Mouse (Mus musculus) left cerebral cortex, postnatal 14 days (tissue): Measurements from ENCODE around the gene Anapc16. TPM values are rescaled to one million over a fixed set of nuclear protein-coding genes. Genes with fewer than 3 reads are reported as not detected.
A peak's percentile ranks its signal among the peaks of the same experiment; 100 is the strongest.
"Not testable (repeated sequence)": the region's sequence is repeated elsewhere in the genome, so short reads cannot be mapped to it uniquely, and the experiment has no call there.

Experiments
- DNase-seq, 2 experiments: peaks; one replicate each; pipeline ENCODE4 v3.0.0; 2021 to 2022; ENCODE audit warnings: low spot score in 2 of 2, mixed read lengths in 1 of 2
- intact Hi-C: fragments of 180-260 bp; cut with DNase I; formaldehyde crosslinking; loops from one replicate; pipeline ENCODE4 v1.15.1; 2025
- total RNA-seq, 2 experiments: library from RNA; stranded (reverse); gene quantifications; 2 replicates each; pipeline ENCODE4 v1.2.3; 2021

Gene Anapc16
- total RNA-seq, 2 experiments from 2014 or later: 60.8 to 67.3 TPM

DNA sequence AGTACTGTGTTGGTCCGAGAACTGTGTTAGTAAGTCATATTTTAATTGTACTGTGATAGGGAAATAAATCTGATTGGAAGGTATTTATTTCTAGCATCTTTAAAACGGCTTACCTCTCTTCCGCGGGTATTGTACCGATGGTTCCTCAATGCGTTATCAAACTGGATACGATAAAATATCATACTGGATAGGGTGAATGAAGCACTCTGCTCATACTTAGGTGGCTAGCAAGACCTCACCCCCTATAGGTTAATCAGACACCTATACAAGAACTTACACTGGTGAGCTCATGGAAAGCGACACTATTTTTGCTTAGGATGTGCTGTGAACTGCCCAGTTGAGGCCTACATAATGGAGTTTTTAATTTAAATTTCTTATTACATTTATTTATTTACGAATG lies 912 bp upstream of the Anapc16 start:
- intact Hi-C loops: loop anchor here (5.0 kb wide), 2 partner anchors 103 to 112 kb away; partner anchors contain the start of gene Spock2

DNA sequence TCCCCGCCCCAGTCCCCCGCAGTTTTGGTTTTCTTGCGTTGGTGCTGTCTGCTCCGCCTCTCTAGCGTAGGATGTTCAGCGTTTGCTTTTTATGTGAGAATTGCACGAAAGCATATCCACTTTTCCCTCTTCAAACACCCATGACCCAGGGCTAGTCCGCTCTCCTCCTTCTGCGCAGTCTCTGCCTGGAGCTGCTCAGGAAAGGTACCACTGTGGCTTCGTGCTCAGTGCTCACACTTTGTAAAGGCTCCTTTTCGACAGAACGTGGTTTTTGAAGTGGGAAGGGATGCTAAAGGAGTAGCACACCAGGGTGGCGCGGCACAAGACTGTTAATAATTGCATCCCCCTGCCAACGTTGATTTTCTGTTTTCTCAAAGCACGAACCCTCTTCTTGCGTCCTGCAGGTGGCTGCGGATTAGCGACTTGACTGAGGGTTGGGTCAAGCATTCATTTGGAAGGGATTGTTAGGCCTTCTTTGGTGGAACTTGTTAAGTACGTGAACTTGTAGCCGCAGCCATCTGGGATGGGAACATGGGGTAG lies 348 bp upstream of the Anapc16 start:
- no peak for DNase-seq
- intact Hi-C loops: loop anchor here (5.0 kb wide), 2 partner anchors 104 to 111 kb away; partner anchors contain the start of gene Spock2

More for the DNA sequence above, 912 bp upstream of the Anapc16 start:
- no peak for DNase-seq

DNA sequence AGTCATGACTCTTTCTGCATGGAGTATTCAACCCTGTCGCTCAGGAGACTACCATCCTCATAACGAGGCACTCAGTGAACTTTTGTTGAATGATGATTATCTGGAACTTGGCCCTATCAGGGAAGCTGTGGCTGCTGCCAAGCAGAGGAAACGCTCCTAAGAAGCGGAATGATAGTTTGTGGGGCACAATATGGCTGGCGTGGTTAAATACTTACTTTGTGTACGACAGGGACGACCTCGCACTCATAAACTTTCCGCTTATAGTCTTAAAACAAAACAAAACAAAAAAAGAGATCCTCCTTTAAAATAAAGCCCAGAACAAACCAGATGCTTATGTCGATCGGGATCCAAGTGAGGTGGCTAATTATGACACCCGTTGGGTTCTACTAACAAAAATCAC lies 732 bp downstream of the Anapc16 start:
- intact Hi-C loops: loop anchor here (5.0 kb wide), 2 partner anchors 105 to 110 kb away; partner anchors contain the start of gene Spock2
- peak in 1 of 2 experiments; percentile 25 for DNase-seq

DNA sequence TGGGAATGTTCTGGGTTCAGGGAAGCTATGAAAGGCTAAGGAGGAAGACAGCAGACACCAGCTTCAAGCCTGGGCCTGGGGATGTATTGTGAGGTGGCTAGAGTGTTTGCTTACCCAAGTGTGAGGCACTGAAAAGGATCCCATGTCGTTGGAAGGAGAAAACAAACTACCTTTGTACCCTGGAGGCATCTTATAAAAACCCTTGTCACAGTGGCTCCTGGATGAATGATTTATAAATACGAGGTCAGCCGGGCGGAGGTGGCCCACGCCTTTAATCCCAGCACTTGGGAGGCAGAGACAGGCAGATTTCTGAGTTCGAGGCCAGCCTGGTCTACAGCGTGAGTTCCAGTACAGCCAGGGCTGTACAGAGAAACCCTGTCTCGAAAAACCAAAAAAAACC lies 1.3 kb downstream of the Anapc16 start:
- intact Hi-C loops: loop anchor here (5.0 kb wide), 2 partner anchors 106 to 109 kb away; partner anchors contain the start of gene Spock2

DNA sequence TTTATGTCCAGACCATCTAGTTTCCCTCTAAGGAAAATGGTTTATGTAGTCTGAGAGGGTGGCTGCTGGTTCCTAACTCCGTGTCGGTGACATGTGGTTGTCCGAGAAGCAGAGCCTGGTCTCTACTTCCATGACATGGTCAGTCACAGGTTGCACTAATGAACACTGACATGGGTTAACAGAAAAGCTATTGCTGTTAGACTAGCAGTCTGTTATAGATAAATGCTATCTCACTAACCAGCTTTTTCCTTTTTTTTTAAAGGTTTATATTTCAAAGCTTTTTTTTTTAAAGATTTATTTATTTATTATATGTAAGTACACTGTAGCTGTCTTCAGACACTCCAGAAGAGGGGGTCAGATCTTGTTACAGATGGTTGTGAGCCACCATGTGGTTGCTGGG lies 3.9 kb downstream of the Anapc16 start:
- intact Hi-C loops: loop anchor here (10.0 kb wide), 1 partner anchor 246 kb away; no protein-coding TSS in a partner anchor
- DNase-seq: no peak

More for the DNA sequence above, 1.3 kb downstream of the Anapc16 start:
- DNase-seq: not testable (repeated sequence)

DNA sequence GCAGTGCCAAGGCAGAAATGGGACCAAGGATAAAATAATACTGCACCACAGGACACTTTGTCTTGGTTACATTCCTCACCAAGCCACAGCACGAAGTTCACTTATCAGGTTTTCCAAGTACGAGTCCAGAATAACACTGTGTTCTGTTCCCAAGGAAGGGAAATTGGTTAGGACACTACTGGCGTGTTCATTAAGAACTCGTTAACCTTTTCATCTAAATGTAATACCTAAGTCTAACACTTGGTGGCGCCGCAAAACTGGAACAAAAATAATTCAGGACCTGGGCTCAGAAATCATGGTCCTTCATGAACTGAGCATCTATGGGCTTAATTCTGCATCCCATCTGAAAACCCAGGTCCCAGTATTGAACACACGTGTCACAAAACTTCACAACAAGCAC lies 5.3 kb downstream of the Anapc16 start:
- peak; percentile 79 to 85 for DNase-seq
- intact Hi-C loops: loop anchor here (10.0 kb wide), 1 partner anchor 247 kb away; no protein-coding TSS in a partner anchor

DNA sequence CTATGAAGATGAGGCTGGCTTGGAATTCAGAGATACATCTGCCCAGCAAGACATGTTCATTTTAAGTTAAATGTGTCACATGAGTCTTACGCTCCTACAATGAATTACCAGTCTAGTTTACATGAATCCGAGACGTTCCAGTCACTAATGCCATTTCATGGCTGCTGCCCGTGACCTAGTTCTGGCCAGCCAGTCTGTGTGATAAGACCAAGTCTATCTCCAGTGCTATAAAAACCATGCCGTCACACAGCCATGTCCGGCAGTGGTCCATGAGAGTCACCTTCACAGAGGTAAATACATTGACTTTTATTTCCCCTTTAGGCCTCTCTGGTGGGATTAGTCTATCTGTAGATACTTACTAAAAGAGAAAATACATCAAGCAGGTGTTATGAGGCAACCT lies 7.0 kb downstream of the Anapc16 start:
- intact Hi-C loops: loop anchor here (10.0 kb wide), 1 partner anchor 249 kb away; no protein-coding TSS in a partner anchor
- no peak for DNase-seq

DNA sequence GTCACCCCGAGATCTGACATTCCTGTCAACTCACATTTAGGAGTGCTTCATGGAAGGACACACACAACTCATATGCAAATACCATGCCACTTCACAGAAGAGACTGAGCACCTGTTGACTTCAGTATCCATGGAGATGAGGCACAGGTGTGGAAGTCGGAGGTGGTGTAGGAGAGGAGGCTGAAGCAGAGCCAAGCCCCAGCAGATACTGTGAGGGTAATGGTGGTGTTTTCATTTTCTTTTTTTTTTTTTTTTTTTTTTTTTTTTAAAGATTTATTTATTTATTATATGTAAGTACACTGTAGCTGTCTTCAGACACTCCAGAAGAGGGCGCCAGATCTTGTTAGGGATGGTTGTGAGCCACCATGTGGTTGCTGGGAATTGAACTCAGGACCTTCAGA lies 9.1 kb downstream of the Anapc16 start:
- intact Hi-C loops: loop anchor here (10.0 kb wide), 1 partner anchor 251 kb away; no protein-coding TSS in a partner anchor
- DNase-seq: not testable (repeated sequence)

DNA sequence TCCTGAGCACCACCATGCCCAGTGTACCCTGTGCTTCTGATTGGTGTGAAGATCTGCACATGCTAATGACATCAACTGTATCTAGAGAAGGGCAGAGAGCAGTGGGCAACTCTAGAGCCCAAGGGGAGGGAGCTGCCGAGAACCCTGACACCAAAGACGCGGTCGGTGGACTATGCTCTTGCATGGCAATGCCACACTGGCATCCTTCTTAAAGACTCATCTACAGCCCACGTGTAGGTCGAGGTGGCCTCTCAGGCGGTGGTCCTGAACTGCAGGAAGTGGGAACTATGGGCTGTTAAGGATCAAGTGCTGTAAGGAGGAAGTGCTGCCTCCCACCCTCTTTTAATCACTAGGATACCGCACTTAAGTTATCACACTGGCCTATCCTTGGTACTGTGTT lies 10.9 kb downstream of the Anapc16 start:
- DNase-seq: no peak
- intact Hi-C loops: loop anchor here (10.0 kb wide), 1 partner anchor 253 kb away; no protein-coding TSS in a partner anchor

DNA sequence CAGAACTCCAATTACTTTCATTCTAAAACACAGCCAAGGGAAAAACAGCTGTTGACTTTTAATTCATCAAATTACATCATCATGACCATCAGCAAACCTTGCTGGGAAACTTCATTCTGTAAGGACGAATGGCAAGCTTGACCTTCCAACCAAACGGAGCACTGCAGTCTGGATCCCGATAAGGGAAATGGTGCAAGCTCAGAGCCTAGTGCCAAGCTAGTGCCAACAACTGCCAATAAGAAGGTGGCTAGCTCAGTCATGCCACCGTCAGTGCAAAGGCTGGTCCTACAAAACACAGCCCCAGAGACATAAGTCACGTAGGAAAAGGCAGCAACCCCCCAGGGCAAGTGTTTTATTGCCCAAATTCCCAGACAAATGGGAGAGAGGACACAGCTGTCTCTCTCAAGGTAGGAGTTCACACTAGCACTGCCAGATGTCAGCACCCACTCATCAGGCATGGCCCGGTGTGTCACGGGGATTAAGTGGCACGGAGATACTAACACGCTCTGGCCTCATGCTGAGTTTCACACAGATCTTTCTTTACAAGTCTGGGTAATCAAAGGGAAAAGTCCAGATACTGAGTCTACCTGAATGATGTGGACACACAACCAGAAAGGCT lies 11.6 kb downstream of the Anapc16 start:
- no peak for DNase-seq
- intact Hi-C loops: loop anchor here (10.0 kb wide), 1 partner anchor 253 kb away; no protein-coding TSS in a partner anchor

DNA sequence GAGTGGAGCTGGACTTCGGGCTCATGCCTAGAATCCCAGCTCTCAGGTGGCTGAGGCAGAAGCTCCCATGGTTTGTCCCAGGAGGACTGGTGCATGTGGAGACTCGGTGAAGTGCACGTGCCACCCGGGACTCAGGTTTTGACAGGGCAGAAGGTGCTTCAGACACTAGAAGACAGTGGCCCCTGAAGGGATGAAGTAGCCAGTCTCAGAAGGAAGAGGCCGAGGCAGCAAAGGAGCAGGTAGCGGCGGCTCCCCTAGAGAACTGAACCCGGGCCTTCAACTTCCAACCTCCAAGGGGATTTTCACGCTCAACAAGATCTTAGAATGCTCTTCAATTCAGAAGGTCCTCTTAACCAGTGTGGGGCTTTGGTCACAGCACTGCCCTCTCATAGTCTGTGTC lies 12.5 kb downstream of the Anapc16 start:
- no peak for DNase-seq

DNA sequence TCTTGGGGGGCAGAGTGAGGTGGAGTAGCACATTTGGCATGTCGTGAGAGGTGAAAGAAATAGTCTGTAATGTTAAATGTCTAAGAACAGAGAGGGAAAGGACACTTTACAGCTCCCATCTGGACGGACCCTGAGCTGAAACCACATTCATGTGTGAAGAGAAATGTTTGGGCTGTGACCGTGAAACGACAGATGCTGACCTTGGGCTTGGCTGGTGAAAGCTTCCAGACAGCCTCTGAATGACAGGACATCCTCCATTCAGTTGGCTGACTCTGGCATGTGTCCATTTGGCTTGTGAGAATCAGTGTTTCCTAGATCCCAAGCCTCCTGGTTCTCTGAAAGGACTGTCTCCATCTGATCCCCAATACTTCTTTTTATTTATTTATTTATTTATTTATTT lies 14.9 kb downstream of the Anapc16 start:
- no peak for DNase-seq
- intact Hi-C loops: no loop called here

More for the DNA sequence above, 12.5 kb downstream of the Anapc16 start:
- intact Hi-C loops: loop anchor here (10.0 kb wide), 1 partner anchor 254 kb away; no protein-coding TSS in a partner anchor

DNA sequence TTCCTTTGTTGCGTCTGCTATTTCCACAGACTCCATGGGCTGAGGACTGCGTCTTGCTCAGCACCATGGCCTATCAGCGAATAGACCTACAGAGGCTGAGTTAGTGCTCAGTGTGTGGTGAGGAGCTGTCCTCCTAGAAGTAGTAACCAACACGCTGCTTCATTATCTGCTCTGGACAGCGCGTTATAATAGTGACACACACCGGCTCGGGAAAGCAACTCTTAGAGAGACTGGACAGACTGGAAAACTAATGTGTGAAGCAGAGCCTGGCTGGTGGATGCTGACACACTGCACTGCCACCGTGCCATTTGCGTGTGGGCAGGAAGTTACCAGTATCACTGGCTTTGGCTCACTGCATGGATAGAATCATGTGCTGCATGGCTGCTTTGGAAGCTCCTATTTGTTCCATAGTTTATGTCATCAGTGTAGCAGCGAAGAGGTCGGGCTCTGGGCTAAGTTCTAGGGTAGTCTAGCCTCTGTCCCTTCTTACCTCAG lies 20.5 kb downstream of the Anapc16 start:
- intact Hi-C loops: loop anchor here (5.0 kb wide), 1 partner anchor 90 kb away; no protein-coding TSS in a partner anchor
- DNase-seq: no peak

DNA sequence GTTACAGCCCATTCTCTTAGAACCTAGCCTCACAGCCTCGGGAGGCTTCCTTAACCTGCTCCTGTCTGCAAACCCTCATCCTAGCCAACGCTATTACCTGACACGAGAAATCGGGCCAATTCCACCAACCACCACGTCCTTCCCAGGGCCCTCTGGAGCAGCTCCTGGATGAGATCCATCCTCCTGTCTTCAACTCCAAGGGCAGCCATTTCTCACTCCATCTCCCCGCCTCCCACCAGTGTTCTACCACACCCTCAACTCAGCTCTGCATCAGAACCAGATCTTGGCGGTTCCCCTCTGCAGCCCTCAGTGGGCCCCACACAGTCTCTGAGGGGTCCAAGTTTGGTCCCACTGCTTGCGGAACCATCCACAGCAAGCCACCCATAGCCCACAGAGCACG lies 21.1 kb downstream of the Anapc16 start:
- DNase-seq: no peak
- intact Hi-C loops: loop anchor here (5.0 kb wide), 1 partner anchor 89 kb away; no protein-coding TSS in a partner anchor

DNA sequence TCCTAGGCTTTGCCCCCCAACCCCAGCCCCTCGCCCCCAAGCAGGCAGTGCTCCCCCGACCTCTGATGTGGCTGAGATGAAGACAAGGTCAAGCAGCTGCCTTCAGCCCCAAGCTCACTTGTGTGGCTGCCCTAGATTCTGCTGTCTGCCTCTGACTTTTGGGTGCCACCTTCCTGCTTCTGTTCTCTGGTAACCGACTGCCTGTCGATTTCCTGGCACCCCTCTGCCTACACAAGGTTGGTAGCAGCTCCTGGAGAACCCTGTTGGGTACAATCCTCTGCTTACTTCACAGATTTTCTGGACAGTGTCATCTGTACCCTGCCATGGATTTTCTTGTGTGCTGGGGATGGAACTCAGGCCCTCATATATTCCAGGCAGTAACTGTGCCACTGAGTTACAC lies 21.6 kb downstream of the Anapc16 start:
- no peak for DNase-seq
- intact Hi-C loops: loop anchor here (5.0 kb wide), 1 partner anchor 89 kb away; no protein-coding TSS in a partner anchor

DNA sequence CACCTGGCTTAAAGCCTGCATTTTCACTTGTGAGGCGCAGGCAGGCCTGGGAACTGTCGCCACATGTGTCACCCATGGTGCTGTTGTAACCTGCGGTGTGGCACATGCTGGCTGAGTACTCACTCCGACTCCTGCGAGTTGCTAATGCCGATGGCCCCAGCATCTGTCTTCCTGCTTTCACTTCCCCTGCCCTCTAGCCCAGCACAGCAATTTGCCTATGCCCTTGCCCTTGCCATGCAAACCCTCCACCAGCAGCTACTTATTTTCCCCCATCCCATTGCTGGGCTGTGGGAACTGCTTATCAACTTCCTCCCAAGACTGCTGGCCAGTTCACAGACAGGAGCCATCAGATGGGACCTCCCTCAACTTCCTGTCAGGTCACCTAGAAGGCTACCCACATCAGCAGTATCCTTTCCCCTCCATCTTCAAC lies 22.1 kb downstream of the Anapc16 start:
- no peak for DNase-seq
- intact Hi-C loops: loop anchor here (5.0 kb wide), 1 partner anchor 89 kb away; no protein-coding TSS in a partner anchor

DNA sequence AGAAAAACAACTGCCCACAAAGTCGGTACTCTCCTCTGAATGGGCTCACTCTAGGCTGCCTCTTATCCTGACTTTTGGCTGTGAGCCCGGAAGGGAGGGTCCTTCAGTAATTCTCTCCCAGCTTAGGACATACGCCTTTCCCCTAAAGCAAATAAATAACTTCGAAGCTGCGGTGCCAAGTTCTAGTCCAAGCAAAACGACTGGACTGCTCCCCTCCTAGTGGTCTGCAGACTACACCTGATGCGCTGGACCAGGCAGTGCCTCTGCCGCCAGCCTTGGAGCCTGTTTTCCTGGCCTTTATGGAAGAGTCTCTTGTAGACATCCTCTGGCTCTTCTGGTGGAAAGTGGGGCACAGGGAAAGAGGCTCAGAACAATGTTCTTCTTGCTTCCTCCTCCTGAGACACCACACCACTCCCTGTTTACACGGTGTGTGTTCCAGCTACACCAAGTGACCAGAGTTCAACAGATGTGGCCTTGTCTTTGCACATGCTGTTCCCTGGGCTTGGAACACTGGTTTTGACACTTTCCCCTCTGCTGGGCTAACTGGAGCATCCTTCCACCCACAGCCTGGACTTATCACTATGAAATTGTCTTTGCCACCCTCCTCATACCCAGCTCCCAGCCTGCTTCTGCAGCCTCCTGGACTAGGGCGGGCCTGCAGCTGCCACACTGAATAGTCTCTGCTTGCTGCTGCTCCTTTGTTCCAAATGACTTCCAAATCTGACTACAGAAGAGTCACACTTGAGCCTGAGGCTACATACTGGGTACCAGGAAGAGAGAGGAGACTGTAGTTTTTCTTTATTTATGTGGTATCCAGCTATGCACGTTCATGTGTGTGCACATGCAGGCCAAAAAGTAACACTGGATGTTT lies 23.8 kb downstream of the Anapc16 start:
- intact Hi-C loops: no loop called here
- peak in 1 of 2 experiments; percentile 62 for DNase-seq

DNA sequence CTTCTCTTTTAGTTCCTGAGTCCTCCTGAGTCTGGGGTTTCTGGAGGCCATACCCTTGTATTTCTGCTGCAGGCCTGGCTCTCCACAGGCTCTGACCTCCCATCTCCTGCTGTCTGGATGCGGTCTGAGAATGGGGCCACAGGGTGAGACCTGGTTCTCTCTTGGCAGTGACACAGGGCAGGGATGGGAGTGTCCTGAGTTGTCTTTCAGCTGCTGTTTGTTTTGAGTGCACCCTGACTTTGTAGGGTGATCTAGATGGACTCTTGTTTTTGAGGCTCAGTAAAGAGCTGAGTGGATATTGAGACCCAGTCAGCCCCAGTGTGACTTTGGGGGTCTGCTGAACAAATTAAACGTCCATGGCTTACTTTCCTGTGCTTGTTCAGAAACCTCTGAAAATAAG lies 24.5 kb downstream of the Anapc16 start:
- DNase-seq: no peak
- intact Hi-C loops: no loop called here

DNA sequence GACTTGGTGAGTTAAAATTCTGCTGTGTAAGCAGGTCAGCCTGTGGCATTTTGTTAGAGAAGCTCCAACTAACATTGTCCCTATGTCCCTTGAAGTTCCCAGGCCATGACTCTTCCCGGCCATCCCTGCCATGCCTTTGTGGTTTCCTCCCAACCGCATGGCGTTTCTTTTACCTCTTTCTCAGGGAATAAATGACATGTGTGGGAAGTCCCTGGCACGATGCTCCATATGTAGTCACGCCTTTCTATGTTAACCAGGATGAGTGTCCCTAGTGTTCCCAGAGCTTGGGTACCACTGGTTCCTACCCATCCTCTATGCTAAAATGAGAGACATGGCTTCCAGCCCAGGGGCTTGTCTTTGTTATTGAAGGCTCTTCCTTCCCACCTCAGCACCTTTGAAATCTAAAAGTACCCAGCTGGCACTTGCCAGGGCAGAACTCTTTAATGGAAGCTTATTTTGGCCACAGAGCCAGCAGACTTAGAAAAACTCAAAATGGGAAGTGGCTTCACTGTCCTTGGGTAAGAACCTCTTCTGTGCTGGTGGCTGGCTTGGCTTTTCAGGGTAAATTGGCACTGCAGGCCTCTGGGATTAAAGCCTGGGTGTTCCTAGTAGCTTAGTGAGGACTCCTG lies 25.1 kb downstream of the Anapc16 start:
- DNase-seq: no peak

More for the DNA sequence above, 25.1 kb downstream of the Anapc16 start:
- intact Hi-C loops: no loop called here
